Mouse (Mus musculus) neural tube, embryonic 11.5 days (tissue): ENCODE measurements at regions not wholly inside any gene's neighbourhood (a gene's known extent, or its start where the extent isn't known, plus 50 kb on each side); places are given as distances from the start of the nearest gene placed in this dataset.

Source experiments
- ATAC-seq: fragments of 200-750 bp; cut with Nextera tagmentation; 2 replicates; pipeline ENCODE4 v1.8.0; 2017; ENCODE audit warnings: moderate number of reproducible peaks, mild to moderate bottlenecking, moderate TSS enrichment, moderate library complexity; ENCODE audit not compliant: insufficient read depth, low FRiP score, low TSS enrichment
- DNase-seq: peaks from one replicate; pipeline ENCODE4 v3.0.0-alpha.2; 2015; ENCODE audit warnings: low spot score
- H3K27ac ChIP-seq: fragments of 300-500 bp; sonication (generic); 2 replicates; pipeline ENCODE4 v1.5.1; 2014; ENCODE audit warnings: low read depth, mild to moderate bottlenecking, low read length
- H3K27me3 ChIP-seq: fragments of 300-500 bp; sonication (generic); 2 replicates; pipeline ENCODE4 v1.6.1; 2014; ENCODE audit warnings: mild to moderate bottlenecking, low read length, mixed read lengths; ENCODE audit not compliant: control insufficient read depth, insufficient read depth
- H3K36me3 ChIP-seq: fragments of 300-500 bp; sonication (generic); 2 replicates; pipeline ENCODE4 v1.6.1; 2014; ENCODE audit warnings: mild to moderate bottlenecking, low read length, moderate library complexity, mixed read lengths; ENCODE audit not compliant: control insufficient read depth, insufficient read depth
- H3K4me1 ChIP-seq: fragments of 300-500 bp; sonication (generic); 2 replicates; pipeline ENCODE4 v1.6.1; 2014; ENCODE audit warnings: low read length, mixed read lengths; ENCODE audit not compliant: control insufficient read depth, insufficient read depth
- H3K4me2 ChIP-seq: fragments of 300-500 bp; sonication (generic); 2 replicates; pipeline ENCODE4 v1.6.1; 2014; ENCODE audit warnings: low read depth, mild to moderate bottlenecking, moderate library complexity
- H3K4me3 ChIP-seq: fragments of 300-500 bp; sonication (generic); 2 replicates; pipeline ENCODE4 v1.5.1; 2014; ENCODE audit warnings: low read depth, low read length
- H3K9ac ChIP-seq: fragments of 300-500 bp; sonication (generic); 2 replicates; pipeline ENCODE4 v1.6.1; 2014; ENCODE audit warnings: mild to moderate bottlenecking, low read length
- H3K9me3 ChIP-seq: fragments of 300-500 bp; sonication (generic); 2 replicates; pipeline ENCODE4 v1.6.1; 2016; ENCODE audit warnings: low read length; ENCODE audit not compliant: control insufficient read depth
- WGBS: fragments of 180-500 bp; shearing (Covaris S2); extraction: QIAGEN DNeasy Blood & Tissue Kit; methylation state at CpG from one replicate; pipeline ENCODE4 v1.1.7; 2014; 5-methylcytosine and 5-hydroxymethylcytosine counted together

DNA sequence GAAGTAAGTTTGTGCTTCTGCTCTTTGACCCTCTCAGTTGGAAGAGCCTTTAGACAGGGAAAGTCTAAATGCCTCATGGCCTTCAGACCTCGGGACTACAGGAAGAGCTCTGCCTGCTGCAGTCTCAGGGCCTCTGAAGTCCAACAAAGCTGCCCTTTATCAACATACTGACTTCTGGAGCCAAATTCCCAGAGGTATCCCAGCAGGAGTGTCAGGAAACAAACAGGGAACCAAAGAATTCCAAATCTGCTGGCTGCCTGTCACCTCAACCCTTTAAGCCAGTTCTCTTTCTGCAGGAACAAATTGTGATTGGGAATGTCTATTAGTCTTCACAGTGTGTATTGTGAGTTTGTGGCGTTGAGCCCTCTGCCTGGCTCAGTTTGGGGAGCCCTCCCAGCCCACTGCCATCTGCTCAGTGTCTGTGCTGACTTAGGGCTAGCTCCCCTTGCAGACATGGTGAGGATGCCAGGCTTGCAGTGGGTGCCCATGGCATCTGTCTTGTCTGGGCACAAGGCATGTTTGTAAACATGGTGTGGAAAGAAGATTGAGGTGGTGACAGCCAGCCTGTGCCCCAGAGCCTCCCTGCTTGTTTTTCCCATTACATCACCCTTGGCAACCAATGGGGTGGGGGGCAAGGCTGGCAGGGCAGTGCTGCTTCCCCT is 185.3 kb downstream of the Ankrd50 start:
- ATAC-seq (no peak), DNase-seq (no peak)
- no peaks in the 10 kb centered on the region for H3K27me3 ChIP-seq
- no peak overlapping the region for H3K4me2 ChIP-seq
- H3K4me3 ChIP-seq: no peak overlapping the region
- 33% methylated on average over 2 of the region's 2 CpGs for WGBS
- no peaks in the 10 kb centered on the region for H3K36me3 ChIP-seq
- H3K9me3 ChIP-seq: no peaks in the 10 kb centered on the region
- H3K4me1 ChIP-seq: no peaks in the 10 kb centered on the region
- H3K9ac ChIP-seq: no peak overlapping the region
- no peak overlapping the region for H3K27ac ChIP-seq

DNA sequence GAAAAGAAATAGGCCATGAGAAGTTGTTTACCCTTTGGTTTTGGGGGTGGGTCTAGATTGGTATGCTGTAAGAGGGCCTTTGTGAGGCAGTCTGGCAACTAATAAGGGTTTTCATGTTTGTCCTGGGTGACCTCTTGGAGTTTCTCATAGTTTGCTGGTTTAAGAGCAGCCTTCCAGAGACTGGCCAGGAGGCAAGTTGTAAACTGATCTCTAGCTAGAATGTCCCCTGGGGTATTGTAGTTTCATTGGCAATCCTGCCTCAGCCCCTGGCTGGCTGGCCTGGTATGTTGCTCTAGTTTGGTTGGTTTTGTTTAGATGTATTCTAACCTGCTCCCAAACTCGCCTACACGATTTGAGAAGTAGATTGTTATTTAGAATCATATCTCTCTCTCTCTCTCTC is 187.1 kb downstream of the Ankrd50 start:
- Histone ChIP-seq H3K4me3 (no peak overlapping the region), H3K4me2 (no peak overlapping the region), H3K36me3 (no peaks in the 10 kb centered on the region), H3K9me3 (no peaks in the 10 kb centered on the region), H3K27ac (no peak overlapping the region), H3K27me3 (no peaks in the 10 kb centered on the region), H3K4me1 (no peaks in the 10 kb centered on the region), H3K9ac (no peak overlapping the region)
- WGBS: 88% methylated on average over 2 of the region's 2 CpGs
- DNase-seq (no peak), ATAC-seq (no peak)

DNA sequence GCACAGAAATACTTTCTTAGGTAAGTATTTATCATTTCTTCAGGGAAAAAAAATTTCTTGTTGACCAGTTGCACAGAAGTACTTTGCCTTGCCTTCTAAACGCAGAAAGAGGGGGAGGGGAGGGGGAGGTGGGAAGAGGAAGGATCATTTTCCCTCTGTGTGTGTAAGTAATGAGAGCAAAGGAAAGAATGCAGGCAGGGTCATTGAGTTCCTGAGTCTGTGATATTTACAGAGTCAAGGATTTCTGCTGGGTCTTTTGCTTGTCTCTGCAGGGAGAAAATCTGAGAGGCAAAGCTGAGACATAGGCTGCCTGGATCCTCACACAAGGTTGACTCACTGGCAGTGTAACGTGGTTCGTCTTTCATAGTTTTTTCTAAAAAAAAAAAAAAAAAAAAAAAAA is 195.6 kb downstream of the Ankrd50 start:
- H3K9ac ChIP-seq: no peak overlapping the region
- H3K36me3 ChIP-seq: no peaks in the 10 kb centered on the region
- no peak overlapping the region for H3K4me3 ChIP-seq
- DNase-seq (no peak), ATAC-seq (no peak)
- no peak overlapping the region for H3K4me2 ChIP-seq
- WGBS: 57% methylated on average over 3 of the region's 3 CpGs
- H3K4me1 ChIP-seq: no peaks in the 10 kb centered on the region
- H3K27me3 ChIP-seq: no peaks in the 10 kb centered on the region
- H3K27ac ChIP-seq: no peak overlapping the region
- no peaks in the 10 kb centered on the region for H3K9me3 ChIP-seq

DNA sequence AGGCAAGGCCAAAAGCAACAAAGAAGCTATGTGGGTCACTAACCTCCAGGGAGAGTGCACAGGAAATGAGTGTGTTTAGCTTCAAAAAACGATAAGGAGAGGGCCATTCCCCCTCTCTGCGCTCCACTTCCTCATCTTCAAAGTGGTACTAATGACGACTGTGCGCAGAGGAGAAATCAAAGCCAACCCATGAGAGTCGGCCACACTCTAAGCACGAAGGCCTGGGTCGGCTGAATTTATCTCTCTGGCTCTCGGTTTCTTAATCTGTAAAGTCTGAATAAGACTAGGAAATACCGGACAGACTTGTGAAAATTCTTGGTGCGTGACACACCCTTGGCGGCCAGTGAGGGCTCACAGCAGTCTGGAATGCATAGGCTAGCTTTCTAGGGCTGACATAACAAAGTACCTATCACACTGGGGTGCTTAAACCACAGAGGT is 200.9 kb downstream of the Ankrd50 start:
- Histone ChIP-seq H3K9me3 (no peaks in the 10 kb centered on the region), H3K27ac (no peak overlapping the region), H3K4me3 (no peak overlapping the region), H3K27me3 (no peaks in the 10 kb centered on the region), H3K36me3 (no peaks in the 10 kb centered on the region), H3K4me2 (no peak overlapping the region), H3K9ac (no peak overlapping the region), H3K4me1 (no peaks in the 10 kb centered on the region)
- WGBS: 58% methylated on average over 11 of the region's 11 CpGs
- no peak for ATAC-seq
- DNase-seq: no peak

DNA sequence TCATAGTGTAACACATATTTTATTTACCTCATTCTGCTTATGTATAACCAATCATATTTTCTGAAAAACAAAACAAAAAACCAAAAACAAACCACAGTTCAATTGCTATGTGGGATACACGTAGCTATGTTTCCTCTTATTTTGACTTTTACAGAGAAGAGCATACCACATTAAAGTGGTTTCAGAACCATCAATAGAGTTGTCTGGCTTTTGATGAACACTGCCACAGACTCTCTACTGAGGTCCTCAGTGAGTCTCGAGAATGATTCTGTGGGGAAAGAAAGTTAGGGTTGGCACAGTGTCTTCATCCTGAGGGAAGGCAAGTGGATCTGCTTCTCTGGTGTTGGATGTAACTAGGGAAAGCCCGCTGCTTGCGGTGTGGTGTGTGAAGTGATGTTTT is 201.8 kb downstream of the Ankrd50 start:
- H3K4me1 ChIP-seq: no peaks in the 10 kb centered on the region
- ATAC-seq (no peak), DNase-seq (no peak)
- no peak overlapping the region for H3K4me2 ChIP-seq
- H3K36me3 ChIP-seq: no peaks in the 10 kb centered on the region
- H3K4me3 ChIP-seq: no peak overlapping the region
- no peak overlapping the region for H3K9ac ChIP-seq
- no peaks in the 10 kb centered on the region for H3K9me3 ChIP-seq
- H3K27ac ChIP-seq: no peak overlapping the region
- no peaks in the 10 kb centered on the region for H3K27me3 ChIP-seq
- WGBS: 94% methylated on average over 4 of the region's 4 CpGs

DNA sequence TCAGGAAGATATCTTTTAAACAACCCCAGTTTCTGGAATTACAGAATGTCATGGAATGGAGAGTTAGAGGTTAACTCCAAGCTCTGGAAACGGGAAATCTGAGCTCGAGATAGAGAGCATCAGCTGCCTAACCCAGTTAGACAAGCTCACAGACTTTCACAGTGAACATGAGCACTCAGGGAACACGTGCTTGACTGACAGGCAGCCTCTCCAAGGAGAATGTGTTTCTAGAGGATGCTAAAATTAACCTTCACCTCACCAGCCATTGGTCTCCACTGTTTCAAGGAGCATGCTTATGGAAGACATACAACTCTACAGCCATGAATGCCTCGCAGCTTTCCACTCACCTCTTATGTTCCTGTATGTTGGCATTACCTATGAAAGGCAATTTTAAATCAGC is 203.0 kb downstream of the Ankrd50 start:
- H3K36me3 ChIP-seq: no peaks in the 10 kb centered on the region
- H3K9ac ChIP-seq: no peak overlapping the region
- no peaks in the 10 kb centered on the region for H3K9me3 ChIP-seq
- no peak overlapping the region for H3K4me3 ChIP-seq
- no peak for ATAC-seq
- no peaks in the 10 kb centered on the region for H3K4me1 ChIP-seq
- no peak overlapping the region for H3K27ac ChIP-seq
- no peaks in the 10 kb centered on the region for H3K27me3 ChIP-seq
- DNase-seq: no peak
- WGBS: 74% methylated on average over 4 of the region's 4 CpGs
- H3K4me2 ChIP-seq: no peak overlapping the region

DNA sequence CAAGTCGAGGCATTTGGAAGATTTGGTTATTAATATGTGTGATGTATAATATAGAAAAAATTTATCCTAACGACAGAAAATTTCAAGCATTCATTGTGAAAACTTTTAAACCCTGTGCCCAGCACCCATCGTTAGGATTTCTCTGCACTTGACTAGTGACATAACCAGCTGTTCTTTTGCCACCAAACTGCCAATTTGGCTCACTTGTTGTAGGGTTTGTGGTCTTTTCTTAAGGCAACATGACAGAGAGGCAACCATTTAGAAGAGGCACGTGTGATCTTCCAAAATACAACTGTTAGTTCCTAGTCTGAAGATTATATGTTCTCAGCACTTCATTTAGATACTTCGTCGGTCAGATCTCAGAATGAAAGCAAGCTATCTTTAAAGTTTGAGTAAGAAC is 203.8 kb downstream of the Ankrd50 start:
- Histone ChIP-seq H3K36me3 (no peaks in the 10 kb centered on the region), H3K27ac (no peak overlapping the region), H3K27me3 (no peaks in the 10 kb centered on the region), H3K9ac (no peak overlapping the region), H3K4me3 (no peak overlapping the region), H3K9me3 (no peaks in the 10 kb centered on the region), H3K4me1 (no peaks in the 10 kb centered on the region), H3K4me2 (no peak overlapping the region)
- no peak for DNase-seq
- ATAC-seq: no peak
- WGBS: 90% methylated on average over 6 of the region's 6 CpGs

DNA sequence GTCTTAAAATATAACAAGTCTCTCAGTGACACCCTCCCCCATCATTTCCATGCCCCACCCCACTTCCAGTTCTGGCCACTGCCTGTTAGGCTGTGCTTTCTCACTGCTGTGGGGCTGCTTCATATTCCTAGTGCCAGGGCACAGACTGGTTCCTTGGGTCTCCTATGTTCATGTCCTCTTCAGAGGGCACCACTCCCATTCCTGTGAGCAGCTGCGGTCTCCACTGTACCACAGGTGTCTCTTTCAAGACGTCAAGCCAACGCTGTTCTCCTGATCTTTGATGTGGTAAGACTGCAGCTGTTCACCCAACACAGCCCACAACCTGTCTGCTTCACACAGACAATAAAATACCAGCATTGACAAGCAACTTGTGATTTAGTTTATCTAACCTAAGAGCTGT is 204.5 kb downstream of the Ankrd50 start:
- Histone ChIP-seq H3K4me3 (no peak overlapping the region), H3K36me3 (no peaks in the 10 kb centered on the region), H3K4me1 (no peaks in the 10 kb centered on the region), H3K4me2 (no peak overlapping the region), H3K9me3 (no peaks in the 10 kb centered on the region), H3K27ac (no peak overlapping the region), H3K9ac (no peak overlapping the region), H3K27me3 (no peaks in the 10 kb centered on the region)
- 90% methylated on average over 3 of the region's 3 CpGs for WGBS
- no peak for ATAC-seq
- DNase-seq: no peak

DNA sequence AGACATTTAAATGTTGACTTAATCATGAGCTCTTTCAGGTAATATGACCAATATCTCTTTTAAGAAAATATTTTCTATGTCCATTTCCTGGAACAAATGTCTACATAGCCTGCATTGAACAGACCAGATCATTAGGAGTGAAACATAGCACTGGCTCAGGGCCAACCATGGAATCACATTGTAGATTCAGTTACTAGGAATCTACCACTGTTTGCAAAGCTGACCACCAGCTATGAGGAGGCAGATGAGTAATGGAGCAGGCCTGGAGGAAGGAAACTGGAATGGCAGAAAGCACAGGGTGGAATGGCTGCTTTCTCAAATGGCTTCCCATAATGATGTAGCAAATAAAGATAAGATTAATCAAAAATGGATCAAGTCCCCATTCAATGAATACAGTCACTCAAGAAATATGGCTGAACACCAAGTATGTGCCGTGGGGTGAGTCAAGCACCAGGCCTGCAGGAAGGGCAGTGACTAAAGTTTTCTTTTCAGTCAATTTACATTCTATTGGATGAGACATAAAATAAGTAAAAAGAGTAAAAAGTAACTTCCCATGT is 207.6 kb downstream of the Ankrd50 start:
- no peaks in the 10 kb centered on the region for H3K27me3 ChIP-seq
- H3K27ac ChIP-seq: no peak overlapping the region
- H3K4me2 ChIP-seq: no peak overlapping the region
- no peaks in the 10 kb centered on the region for H3K4me1 ChIP-seq
- WGBS: 83% methylated on average over 1 of the region's 1 CpGs
- H3K36me3 ChIP-seq: no peaks in the 10 kb centered on the region
- DNase-seq (no peak), ATAC-seq (no peak)
- H3K4me3 ChIP-seq: no peak overlapping the region
- H3K9ac ChIP-seq: no peak overlapping the region
- H3K9me3 ChIP-seq: no peaks in the 10 kb centered on the region
